Mouse (Mus musculus) large intestine, adult 2 months (tissue): ENCODE results near the gene Zfp282. TPM values are rescaled to one million over a fixed set of nuclear protein-coding genes. Genes with fewer than 3 reads are reported as not detected.

Experiments
- DNase-seq: peaks from one replicate; pipeline ENCODE4 v3.0.0-alpha.2; 2012; ENCODE audit warnings: low read depth, low spot score
- WGBS: fragments of 180-500 bp; shearing (Covaris S2); methylation state at CpG from one replicate; pipeline ENCODE4 v1.1.7; 2018; 5-methylcytosine and 5-hydroxymethylcytosine counted together
- polyA plus RNA-seq: library from polyadenylated mRNA; depleted of rRNA; stranded (reverse); fragments of >200 nt; gene quantifications from 2 replicates; pipeline ENCODE4 v1.2.3, GENCODE M21; 2012; rRNA removed

The Zfp282 gene
- polyA plus RNA-seq, 1 experiment, result 6.0 TPM

DNA sequence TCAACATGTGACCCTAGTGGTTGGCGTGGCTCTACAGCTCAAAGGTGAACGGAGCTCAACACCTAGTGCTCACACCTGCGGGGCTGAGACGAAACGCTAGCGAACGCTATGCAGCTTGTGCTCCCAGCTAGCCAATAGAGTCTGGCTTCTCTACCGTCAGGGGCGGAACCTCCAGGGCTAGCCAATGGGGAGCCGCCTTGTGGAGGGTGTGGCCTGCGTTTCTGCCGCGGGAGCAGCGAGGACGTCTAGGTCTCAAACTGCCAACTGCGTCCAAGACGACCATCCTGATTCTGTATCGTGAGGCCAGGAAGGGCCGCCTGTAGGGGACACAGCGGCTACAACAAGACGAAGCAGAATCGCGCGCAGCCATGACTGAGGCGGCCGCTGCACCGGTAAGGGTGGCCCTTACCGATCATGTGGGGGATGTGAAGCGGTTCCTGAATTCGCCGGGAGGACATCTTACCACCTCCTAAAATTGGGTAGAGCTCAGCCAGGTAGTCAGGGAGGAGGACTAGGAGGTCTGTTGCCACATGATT, 76.3 kb downstream of the Zfp282 start, which contains the start of gene Zfp956:
TSS of gene Zfp956 (plus strand) at position 200 of the 536 bp plus-strand sequence.
- DNase-seq, result peak; percentile 85
- WGBS, result under 1% methylated on average over 31 of the region's 31 CpGs

DNA sequence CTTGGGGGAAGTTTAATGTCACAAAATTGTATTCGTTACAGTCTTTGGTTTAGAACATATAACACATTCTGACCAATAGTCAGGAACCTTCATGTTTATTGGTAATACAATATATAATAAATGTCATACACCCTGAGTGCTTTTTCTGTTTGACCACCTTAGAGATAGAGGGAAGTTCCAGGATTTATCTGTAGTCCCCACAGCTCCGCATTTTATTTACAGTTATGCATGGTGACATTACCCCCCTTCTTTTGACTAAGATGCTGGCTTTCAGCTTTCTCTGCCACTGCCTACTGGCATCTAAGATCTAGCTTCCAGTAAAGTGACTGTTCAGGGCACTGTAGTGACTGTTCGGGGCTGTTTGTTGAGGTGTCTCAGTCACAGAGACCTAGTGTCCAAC, 77.4 kb downstream of the Zfp282 start:
- WGBS, result 76% methylated on average over 3 of the region's 3 CpGs
- DNase-seq, result no peak

DNA sequence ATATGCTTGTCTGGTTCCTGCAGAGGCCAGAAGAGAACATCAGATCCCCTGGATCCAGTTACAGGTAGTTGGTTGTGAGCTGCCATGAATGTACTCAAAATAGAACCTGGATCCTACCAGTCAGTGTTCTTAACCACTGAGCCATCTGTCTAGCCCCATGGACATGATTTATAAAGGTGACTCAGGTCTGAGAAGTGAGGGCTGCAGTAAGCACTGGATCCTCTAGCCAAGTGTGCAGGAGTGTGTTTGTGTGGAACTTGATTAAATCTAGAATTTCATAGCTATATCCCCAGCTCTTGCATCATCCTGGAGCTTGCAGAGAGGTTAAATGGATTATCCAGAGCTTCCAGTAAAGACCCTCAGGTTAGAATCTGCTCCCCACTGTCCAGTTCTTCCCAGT, 80.8 kb downstream of the Zfp282 start:
- no peak for DNase-seq

Other genes with a start within 250 kb of the Zfp282 start
- gene Pdia4, start 63.8 kb upstream of the Zfp282 start, polyA plus RNA-seq, result 58.9 and 65.6 TPM in 2 replicates
- 0.22 and 0.30 TPM in 2 replicates for gene Zfp786, start 46.3 kb upstream of the Zfp282 start, polyA plus RNA-seq
- gene Zfp398, start 41.5 kb upstream of the Zfp282 start, polyA plus RNA-seq, result 3.5 and 6.4 TPM in 2 replicates
- gene Zfp212, start 43.3 kb downstream of the Zfp282 start, polyA plus RNA-seq, result 7.3 and 8.3 TPM in 2 replicates
- gene Zfp956, start 76.2 kb downstream of the Zfp282 start, polyA plus RNA-seq, result 8.2 and 10.7 TPM in 2 replicates
- 11.7 and 12.4 TPM in 2 replicates for gene Zfp777, start 171.7 kb downstream of the Zfp282 start, polyA plus RNA-seq
- gene Zfp746, start 209.4 kb downstream of the Zfp282 start, polyA plus RNA-seq, result 11.9 and 18.2 TPM in 2 replicates